Mouse (Mus musculus) frontal cortex, adult 2 months (tissue): Measurements from ENCODE around the gene Coa5. TPM values are rescaled to one million over a fixed set of nuclear protein-coding genes. Genes with fewer than 3 reads are reported as not detected.

Source experiments
- DNase-seq, 2 experiments: peaks; one replicate each; pipeline ENCODE4 v3.0.0; 2022; ENCODE audit warnings: low spot score in 1 of 2; ENCODE audit errors: extremely low spot score in 1 of 2
- polyA plus RNA-seq: library from polyadenylated mRNA; depleted of rRNA; stranded (reverse); fragments of >200 nt; gene quantifications from 2 replicates; pipeline ENCODE4 v1.2.3, GENCODE M21; 2012

Gene Coa5
- polyA plus RNA-seq, 1 experiment: 74.3 TPM

DNA sequence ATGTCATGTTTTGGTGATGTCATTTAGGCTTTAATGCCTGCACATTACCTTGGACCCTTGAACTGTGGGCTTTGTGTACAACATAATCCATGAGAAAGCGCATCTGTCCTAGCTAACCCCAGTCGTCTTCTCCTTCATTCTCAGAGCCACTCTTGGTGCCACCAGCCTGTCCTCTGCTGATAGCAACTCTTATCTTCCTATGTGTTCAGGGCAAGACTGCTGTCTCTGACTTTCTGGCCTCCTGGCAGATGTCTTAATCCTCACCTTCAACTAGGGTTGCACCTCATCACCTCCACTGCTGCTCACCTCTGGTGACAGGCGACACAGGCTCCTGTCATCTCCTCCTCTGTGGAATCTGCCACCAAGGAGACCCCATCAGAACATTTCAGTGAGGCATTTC is 6.5 kb upstream of the Coa5 start:
- DNase-seq: no peak

DNA sequence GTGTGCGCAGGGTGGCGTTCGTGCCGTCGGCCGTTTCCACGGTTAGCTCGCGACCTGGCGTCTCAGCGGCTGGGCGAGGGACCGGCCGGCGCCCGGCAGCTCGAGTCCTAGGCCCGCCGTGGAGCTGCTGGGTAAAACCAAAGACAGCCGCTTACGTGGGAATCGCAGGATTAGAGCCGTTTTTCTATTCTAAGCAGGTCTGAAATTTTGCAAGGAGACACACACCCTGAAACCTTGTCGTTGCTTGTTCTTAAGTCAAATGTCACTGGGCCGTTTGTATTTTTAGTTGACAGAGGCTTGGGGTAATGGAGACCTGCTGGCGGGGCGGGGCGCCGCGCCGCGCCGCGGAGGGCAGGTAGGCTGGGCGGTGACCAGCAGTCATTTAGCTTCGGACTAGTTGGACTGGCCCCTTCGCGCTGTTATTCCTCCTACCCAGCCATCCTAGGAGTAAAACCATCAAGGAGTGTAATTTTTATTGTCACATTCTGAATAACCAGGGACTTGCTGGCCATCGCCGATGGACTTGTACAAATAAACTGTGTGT is 466 bp upstream of the Coa5 start:
- DNase-seq: no peak

DNA sequence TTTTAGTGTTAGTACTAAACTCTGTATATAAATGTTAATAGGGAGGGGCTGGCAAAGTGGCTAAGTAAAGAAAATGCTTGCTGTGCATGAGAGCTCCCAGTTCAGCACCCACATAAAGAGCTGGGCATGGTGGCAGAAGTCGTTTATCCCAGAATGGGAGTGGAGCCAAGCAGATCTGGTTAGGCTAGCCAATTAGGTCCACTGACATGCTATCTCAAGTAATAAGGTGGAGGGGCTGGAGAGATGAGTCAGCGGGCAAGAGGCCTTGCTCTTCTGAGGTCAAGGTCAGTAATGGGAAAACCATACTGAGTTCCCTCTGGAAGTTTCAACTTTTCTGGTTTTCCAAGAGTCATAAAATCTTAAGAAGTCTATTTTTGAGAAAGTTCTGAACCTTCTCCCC is 992 bp downstream of the Coa5 start:
- DNase-seq: no peak

DNA sequence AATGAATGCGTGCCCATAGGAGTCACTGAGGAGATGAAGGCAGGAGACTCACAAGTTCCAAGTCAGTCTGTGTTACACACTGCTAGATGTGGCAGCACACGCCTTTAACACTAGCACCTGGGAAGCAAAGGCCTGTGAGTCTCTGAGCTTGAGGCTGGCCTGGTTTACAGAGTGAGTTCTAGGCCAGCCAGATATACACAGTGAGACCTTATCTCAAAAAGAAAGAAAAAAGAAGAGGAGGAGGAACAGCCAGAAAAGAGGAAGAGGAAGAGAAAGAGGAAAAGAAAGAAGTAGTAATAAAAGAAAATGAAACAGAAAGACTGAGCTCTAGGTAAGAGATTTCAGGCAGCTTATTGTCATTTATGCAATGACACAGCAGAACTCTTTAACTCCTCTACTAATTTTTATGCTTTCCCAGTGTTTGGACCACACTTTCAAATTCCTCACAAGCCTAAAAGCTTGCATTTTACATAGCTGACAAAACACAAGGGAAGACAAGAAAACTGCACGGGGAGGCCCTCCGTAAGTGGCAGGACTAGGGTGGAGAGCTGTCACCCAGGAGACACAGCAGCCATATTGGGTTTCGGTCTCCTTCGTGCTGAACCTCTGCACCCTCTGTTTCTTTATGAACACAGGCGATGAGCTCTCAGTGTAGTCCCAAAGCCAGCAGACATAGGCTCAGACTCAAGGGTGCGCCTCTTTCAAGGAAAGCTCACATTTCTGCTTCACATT is 2.6 kb downstream of the Coa5 start:
- DNase-seq: no peak

DNA sequence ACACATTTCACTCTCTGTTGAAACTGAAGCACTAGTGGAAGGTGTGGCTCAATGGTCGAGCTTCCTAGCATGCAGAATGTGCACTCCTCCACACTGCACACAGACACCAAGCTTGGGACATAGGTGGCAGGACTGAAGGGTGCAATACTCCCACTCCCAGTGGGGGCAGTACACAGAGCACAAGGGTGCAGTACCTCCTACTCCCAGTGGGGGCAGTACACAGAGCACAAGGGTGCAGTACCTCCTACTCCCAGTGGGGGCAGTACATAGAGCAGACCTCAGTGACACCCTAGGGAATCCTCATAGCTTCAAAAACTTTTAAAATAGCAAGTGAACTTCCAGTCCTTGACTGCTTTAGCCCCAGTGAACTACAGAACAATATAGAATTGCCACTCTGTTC is 10.5 kb downstream of the Coa5 start:
- DNase-seq: peak; percentile 35 to 69

DNA sequence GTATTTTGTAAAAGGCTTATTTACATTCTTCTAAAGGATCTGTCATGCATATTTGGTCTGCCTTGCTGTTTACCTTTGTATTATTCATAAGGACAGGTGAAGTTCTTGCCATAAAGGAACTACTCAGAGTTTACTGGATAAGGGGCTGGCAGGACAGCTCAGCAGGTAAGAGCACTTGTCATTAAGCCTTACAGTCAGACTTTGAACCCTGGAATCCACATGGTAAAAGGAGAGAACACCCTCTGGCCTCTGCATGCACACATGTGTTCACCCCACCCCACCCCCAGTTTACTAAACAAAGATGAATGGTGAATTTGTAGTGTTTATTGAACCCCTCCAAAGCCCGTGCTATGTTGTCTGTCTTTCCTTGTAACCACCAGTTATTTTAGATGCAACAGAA is 14.5 kb downstream of the Coa5 start:
- DNase-seq: no peak

DNA sequence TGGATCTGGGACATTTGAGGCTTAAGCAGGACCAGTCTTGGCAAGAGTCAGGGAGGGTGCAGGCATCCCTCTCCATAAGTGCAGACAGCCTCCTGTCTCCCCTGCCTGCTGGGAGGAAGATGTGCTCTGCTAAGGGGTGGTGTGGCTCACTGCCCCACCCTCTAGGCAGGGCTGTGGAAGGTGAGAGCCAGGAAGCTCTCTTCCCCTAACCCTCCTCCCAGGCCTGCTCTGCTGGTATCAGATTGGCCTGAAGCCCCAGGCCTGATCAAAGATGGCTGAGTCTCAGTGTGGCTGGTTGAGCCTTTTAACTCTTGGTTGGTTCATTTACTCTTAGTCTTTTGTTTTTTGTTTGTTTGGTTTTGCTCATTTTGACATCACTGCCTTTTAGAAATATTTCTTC is 20.3 kb downstream of the Coa5 start:
- DNase-seq: no peak

DNA sequence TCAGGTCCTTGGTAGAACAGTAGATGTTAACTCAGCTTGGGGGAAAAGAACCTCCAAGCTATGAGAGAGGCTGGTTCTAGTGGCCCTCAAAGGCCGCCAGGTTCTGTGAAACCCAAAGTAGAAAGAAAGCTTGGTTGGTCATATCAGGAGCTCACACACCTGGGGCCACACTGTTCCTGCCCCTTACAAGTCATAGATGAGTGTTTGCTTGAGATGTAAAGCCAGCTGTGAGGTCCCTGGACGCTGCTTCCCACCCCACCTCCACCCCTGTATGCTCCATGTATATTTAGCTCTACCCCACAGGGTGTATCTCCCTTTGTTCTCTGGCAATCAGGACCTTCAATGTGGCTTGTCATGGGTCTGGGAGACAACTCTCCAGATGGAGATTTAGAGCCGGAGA is 21.2 kb downstream of the Coa5 start:
- no peak for DNase-seq

DNA sequence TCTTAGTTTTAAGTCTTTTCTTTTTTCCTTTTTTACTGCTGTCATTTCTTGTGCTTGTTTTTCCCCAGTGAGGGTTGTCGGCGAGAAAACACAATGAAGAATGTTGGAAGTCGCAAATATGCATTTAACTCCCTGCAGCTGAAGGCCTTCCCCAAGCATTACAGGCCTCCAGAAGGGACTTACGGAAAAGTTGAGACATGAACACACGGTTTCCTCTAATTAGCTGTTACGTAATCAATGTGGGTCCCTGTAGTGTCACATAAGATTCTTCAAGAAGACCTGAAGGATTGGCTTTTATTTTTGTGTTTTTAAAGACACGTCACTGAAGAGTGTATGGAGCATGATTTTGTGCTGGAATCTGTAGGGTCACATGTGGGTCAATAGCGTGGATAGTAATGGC is 21.8 kb downstream of the Coa5 start:
- DNase-seq: no peak

DNA sequence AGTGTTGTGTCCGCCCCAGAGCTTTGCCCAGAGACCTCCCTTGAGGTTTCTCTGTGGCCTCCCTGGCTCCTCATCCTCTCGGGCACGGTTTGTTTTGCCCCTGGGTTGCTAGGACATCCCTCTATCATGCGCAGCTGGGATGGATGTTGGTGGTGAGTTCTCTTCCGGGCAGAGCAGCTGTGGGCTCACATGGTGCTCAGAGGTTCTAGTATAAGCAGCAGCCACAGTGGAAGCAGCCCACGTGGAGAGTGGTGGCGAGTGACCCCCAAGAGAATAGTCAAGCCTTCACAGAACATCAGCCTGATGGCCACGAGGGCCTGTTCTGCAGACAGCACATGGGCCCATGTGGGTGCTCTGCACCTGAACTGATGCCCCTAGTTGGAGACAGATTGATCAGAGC is 22.7 kb downstream of the Coa5 start:
- DNase-seq: no peak

DNA sequence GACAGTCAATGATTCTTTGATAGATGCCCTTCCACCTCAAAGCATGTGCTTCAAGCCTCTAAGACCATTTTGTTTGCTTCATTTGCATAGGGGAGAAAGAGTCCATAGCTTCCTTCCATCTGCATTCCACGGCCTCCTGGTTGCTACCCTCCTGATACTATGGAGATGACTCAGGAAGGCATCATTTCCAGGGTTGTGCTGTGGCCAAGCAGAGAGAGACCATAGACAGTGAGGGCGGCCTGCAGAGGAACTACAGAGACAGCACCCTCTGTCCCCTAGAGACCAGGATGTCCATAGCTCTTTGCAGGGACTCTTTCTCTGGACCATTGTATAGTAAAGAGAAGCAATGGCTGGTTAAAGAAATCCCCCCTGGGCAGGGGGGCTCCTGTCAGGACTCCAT is 24.8 kb downstream of the Coa5 start:
- DNase-seq: no peak

DNA sequence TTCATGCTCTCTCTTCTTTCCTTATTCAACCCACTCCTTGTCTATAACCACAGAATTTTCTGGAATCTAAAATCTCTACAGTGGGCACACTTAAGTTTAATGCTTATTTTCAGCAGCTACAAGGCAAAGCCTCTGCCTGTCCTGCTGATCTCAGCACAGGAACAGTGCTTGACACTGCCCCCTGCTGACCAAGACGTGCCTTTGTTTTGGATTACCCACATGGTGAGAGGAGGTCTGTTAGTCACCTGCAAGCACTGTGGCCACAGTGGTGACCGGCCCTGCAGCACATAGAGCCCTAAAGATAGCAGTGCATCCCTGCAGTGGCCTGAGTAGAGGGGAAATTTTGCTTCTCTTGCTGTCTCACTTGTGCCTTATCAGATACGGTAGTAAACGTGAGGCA is 28.2 kb downstream of the Coa5 start:
- peak; percentile 42 to 78 for DNase-seq

DNA sequence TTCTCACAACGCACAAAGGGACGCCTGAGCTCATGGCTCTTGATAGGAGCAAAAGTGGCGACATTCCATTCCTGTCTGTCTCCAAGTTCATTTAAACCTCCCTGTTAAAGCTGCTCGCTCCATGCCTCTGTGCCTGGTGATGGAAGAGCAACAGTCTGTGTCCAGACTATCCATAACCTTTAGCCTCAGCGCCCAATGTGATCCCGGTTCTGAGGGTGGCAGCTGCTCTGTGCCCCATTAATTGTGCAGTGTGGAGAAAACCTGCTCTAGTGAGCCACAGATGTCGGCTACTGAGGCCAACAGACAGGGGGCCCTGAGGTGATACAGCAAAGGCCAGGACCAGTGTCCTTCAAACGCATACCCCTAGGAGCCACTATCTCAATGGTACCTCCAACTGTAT is 30.2 kb downstream of the Coa5 start:
- no peak for DNase-seq

DNA sequence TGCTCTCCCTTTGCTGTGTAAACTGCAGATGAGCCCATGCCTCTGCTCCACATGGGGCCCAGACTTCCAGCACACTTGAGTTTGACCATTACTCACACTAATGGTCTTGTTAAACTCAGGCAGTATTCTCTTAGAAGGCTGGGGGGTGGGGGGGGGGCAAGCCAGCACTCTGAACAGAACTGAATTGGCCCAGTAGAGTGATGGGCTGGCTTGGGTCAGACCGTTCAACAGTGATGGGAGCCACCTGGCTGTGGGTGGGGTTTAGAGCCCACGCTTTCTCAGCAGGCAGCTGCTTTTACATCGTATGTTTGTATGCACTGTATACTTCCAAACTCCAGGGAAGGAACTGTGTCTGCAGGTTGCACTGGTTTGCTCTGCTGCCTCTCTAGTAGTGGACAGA is 30.9 kb downstream of the Coa5 start:
- DNase-seq: no peak

DNA sequence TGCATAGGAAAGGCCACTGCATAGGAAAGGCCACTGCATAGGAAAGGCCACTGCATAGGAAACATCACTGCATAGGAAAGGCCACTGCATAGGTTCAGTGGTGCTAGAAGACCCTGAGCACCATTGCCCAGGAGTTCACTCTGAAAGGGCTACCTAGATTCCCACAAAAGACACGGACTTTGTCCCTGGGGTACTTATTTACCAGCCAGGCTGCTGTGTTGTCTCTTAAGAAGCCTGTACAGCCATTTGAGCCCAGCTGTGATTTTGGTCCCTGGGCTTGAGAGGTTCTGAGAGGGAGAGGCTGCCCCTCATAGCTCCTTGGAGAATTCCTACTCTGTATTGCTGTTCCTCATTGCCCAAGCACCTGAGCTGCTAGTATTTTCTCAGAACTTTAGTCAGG is 33.4 kb downstream of the Coa5 start:
- DNase-seq: no peak

DNA sequence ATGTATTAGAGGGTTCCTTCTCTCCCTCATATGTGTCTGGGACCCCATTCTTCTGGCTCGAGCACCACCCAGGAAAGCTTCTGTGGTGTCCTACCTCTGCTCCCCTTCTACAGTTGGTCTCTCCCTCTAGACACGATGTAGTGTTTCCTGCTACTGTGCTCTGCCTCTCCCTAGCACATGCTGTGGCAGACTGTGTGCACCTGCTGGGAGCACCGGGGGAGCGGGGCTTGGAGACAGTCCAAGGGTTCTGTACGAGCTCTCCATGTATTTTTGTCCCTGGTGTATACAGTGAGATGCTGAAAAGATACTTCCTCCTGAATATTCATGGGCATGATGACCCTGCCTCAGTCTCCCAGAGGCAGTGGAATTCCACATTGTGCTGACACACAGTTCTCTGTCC is 36.7 kb downstream of the Coa5 start:
- DNase-seq: peak in 1 of 2 experiments; percentile 55

DNA sequence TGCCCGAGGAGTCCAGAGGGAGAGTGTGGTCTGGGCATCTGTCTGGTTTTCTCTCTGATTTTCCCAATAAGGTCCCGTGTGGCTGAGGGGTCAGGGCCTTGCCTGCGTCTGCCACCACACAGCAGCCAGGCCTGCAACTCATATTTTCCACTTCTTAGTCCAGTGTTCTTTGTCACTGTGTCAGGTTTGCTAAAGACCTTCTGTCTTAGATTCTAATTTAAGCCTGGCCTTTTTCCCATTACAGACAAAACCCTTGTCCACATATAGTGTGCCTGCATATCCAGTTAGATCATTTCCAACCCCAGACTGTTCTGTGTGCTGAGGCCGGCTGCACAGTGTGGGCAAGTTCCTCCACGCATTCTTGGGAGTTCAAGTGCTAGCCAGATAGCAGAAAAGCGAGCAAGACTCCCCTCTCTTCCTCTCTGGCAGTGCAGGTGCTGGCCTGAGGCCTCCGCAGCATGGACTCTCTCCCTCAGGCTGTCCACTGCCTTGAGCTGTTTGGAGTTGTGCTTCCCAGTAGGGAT is 43.4 kb downstream of the Coa5 start:
- no peak for DNase-seq

DNA sequence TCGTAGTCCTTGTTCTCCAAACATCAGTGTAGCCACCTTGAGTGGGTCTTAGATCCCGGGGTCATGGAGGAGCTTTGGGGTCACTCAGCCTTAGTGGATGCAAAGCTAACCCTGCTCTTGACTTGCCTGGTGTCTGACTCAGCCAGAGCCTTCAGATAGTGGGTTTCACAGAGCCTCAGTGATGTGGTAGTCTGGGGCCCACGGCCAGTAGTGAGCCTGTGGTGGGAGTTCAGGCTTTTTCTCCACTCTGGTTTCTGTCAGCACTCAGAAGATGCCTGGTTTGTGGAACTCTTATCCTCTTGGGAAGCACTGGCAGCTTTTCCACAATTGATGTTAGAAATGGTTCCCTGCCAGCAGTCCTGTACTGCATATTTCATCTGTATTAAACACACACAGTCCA is 45.6 kb downstream of the Coa5 start:
- DNase-seq: no peak

DNA sequence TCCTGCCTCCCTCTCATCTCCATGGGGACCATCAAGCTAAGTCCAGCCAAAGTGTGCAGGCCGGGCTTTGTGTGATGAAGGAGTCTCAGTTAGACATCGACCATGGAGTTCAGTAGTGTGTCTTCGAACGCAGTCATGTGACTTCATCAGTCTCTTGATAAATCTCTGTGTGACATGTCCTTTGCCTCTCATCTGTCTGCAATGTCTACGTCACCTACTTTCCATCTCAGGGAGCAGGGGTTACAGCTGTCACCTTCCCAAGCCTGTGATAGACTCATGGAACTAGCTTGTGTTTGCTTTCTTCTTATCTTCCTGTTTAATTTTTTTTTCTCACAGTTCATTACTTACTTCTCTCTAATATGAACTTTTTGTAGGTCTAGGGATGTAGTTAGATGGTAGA is 49.0 kb downstream of the Coa5 start:
- no peak for DNase-seq

DNA sequence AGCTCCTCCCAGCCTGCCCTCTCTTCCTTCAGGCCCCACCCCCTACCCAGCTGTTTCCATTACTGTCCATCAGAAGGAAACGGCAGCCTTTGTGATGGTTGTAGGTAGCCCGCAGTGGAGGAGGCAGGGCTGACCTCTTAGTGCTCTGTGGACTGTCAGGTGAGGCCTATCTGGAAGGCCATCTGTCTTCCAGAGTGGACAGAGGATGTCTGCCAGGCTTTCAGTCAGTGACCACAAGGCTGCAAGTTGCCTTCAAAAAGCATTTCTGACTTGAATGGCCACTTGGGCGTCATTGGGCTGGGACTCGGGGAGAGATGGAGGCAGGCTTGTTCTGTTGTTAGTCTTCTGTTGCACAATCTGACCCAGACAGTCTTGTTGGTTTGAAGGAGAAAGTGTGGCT is 50.4 kb downstream of the Coa5 start:
- DNase-seq: no peak

DNA sequence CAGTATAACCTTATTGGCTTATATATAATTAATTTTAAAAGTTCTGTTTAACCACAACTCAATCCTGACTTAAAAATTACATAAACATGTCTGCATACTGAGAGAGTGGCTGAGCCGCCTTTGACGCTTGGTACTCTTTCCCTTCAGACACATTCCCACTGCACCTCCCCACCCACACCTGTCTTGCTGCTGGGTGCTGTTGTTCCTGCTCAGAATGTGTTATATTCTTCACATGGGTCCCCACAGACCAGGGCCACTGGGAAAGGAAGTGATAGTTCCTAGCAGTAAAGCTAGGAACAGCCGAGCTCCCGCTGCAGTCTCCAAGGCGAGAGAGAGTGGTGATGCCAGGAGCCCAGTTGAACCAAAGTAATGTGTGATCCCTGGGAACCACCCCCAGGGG is 51.8 kb downstream of the Coa5 start:
- peak in 1 of 2 experiments; percentile 46 for DNase-seq

DNA sequence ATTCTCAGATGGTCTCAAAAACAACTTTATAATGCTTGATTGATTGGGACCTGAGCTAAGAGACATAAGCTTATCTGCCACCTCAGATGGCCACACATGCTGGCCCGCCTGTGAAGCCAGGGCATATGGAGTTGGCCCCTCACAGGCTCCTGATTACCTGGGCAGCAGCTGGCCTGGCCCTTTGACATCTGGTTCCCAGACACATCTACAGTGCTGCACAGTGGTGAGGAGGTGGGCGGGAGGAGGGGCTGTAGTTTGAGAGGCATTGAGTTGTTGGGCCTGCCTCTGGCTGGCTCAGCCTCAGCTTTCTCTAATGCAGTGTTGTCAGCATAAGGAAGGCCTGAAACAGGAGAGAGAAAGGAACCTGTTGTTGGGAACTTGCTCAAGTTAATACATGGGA is 53.2 kb downstream of the Coa5 start:
- no peak for DNase-seq

DNA sequence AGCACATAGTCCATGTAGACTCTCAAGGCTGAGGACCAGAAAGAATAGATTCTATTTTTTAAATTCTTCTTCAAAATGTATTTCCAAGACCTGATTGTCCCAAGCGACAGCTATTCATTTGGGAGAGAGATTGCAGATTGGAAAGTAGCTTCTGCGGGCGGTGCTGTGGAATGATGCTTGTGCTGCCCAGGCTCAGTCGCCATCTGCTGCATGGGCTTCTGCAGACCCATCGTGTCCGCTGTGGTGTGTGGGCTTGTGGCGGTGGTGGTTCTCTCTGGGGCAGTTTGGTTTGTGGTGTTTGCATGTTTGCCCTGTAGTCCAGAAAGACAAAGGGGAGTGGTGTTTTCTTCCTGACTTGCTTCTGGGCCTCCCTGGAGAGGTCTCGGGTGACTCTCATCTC is 53.7 kb downstream of the Coa5 start:
- DNase-seq: no peak
